Mouse (Mus musculus) hindbrain, embryonic 11.5 days (tissue): ENCODE results near the gene Ncapg2. TPM values are rescaled to one million over a fixed set of nuclear protein-coding genes. Genes with fewer than 3 reads are reported as not detected.

Source experiments
- ATAC-seq: fragments of 200-750 bp; cut with Nextera tagmentation; 2 replicates; pipeline ENCODE4 v1.8.0; 2017; ENCODE audit warnings: mild to moderate bottlenecking, moderate TSS enrichment, moderate library complexity; ENCODE audit not compliant: low FRiP score
- DNase-seq: peaks from one replicate; pipeline ENCODE4 v3.0.0-alpha.2; 2015; ENCODE audit warnings: low spot score
- H3K27ac ChIP-seq: fragments of 300-500 bp; sonication (generic); 2 replicates; pipeline ENCODE4 v1.5.1; 2014; ENCODE audit warnings: mild to moderate bottlenecking, low read depth, low read length
- H3K27me3 ChIP-seq: fragments of 300-500 bp; sonication (generic); 2 replicates; pipeline ENCODE4 v1.6.1; 2014; ENCODE audit warnings: mild to moderate bottlenecking, low read length, moderate library complexity, mixed read lengths; ENCODE audit not compliant: control insufficient read depth, insufficient read depth
- H3K36me3 ChIP-seq: fragments of 300-500 bp; sonication (generic); 2 replicates; pipeline ENCODE4 v1.6.1; 2014; ENCODE audit warnings: mild to moderate bottlenecking, low read length, moderate library complexity, mixed read lengths; ENCODE audit not compliant: control insufficient read depth, insufficient read depth
- H3K4me1 ChIP-seq: fragments of 300-500 bp; sonication (generic); replicated peaks from 2 replicates; pipeline ENCODE4 v1.6.1; 2014; ENCODE audit warnings: low read length, mixed read lengths; ENCODE audit not compliant: control insufficient read depth, insufficient read depth
- H3K4me2 ChIP-seq: fragments of 300-500 bp; sonication (generic); replicated peaks from 2 replicates; pipeline ENCODE4 v1.6.1; 2014; ENCODE audit warnings: mild to moderate bottlenecking, low read depth, low read length
- H3K4me3 ChIP-seq: fragments of 300-500 bp; sonication (generic); 2 replicates; pipeline ENCODE4 v1.5.1; 2014; ENCODE audit warnings: low read depth, low read length
- H3K9ac ChIP-seq: fragments of 300-500 bp; sonication (generic); 2 replicates; pipeline ENCODE4 v1.6.1; 2014; ENCODE audit warnings: low read depth, low read length
- H3K9me3 ChIP-seq: fragments of 300-500 bp; sonication (generic); 2 replicates; pipeline ENCODE4 v1.6.1; 2016; ENCODE audit warnings: low read length; ENCODE audit not compliant: control insufficient read depth
- WGBS: fragments of 180-500 bp; shearing (Covaris S2); extraction: QIAGEN DNeasy Blood & Tissue Kit; methylation state at CpG from one replicate; pipeline ENCODE4 v1.1.7; 2014; 5-methylcytosine and 5-hydroxymethylcytosine counted together
- polyA plus RNA-seq: library from polyadenylated mRNA; unstranded; fragments of >200 nt; fragmentation: Nextera tagmentation; extraction: Ambion mirVana; gene quantifications from 2 replicates; pipeline ENCODE4 v1.2.1, GENCODE M21; 2014

Gene Ncapg2
- polyA plus RNA-seq, 1 experiment from 2014 or later = 36.0 TPM

GRCm38 (mm10) chr12:116468348-116468747 is 63.1 kb downstream of the Ncapg2 start:
- WGBS = 86% methylated on average over 1 of the region's 1 CpGs
- no peaks in the 10 kb centered on the region for H3K4me1 ChIP-seq
- DNase-seq (no peak), ATAC-seq (no peak)
- no peaks in the 10 kb centered on the region for H3K36me3 ChIP-seq
- no peaks in the 10 kb centered on the region for H3K9me3 ChIP-seq
- H3K27me3 ChIP-seq = no peaks in the 10 kb centered on the region
- H3K4me3 ChIP-seq = no peak overlapping the region
- no peak overlapping the region for H3K27ac ChIP-seq
- no peak overlapping the region for H3K9ac ChIP-seq
- no peak overlapping the region for H3K4me2 ChIP-seq

GRCm38 (mm10) chr12:116469096-116469495 is 63.9 kb downstream of the Ncapg2 start:
- no peak for ATAC-seq
- 86% methylated on average over 3 of the region's 3 CpGs for WGBS

GRCm38 (mm10) chr12:116473264-116473663 is 68.1 kb downstream of the Ncapg2 start:
- Histone ChIP-seq H3K9ac (no peak overlapping the region), H3K27me3 (no peaks in the 10 kb centered on the region), H3K4me3 (no peak overlapping the region), H3K4me1 (no peaks in the 10 kb centered on the region), H3K9me3 (no peaks in the 10 kb centered on the region), H3K27ac (no peak overlapping the region), H3K36me3 (no peaks in the 10 kb centered on the region), H3K4me2 (no peak overlapping the region)
- WGBS = 78% methylated on average over 2 of the region's 2 CpGs
- no peak for ATAC-seq
- no peak for DNase-seq

More at GRCm38 (mm10) chr12:116469096-116469495, 63.9 kb downstream of the Ncapg2 start:
- no peaks in the 10 kb centered on the region for H3K4me1 ChIP-seq
- no peaks in the 10 kb centered on the region for H3K36me3 ChIP-seq
- no peaks in the 10 kb centered on the region for H3K9me3 ChIP-seq
- H3K27ac ChIP-seq = no peak overlapping the region
- H3K4me3 ChIP-seq = no peak overlapping the region
- no peak overlapping the region for H3K4me2 ChIP-seq
- DNase-seq = no peak
- no peak overlapping the region for H3K9ac ChIP-seq
- no peaks in the 10 kb centered on the region for H3K27me3 ChIP-seq

- no peak overlapping the region for H3K9ac ChIP-seq
- H3K27me3 ChIP-seq = no peaks in the 10 kb centered on the region
- no peak overlapping the region for H3K4me2 ChIP-seq
- no peaks in the 10 kb centered on the region for H3K9me3 ChIP-seq
- no peak overlapping the region for H3K4me3 ChIP-seq
- H3K36me3 ChIP-seq = no peaks in the 10 kb centered on the region
- no peaks in the 10 kb centered on the region for H3K4me1 ChIP-seq
- DNase-seq = no peak
- no peak for ATAC-seq
- H3K27ac ChIP-seq = no peak overlapping the region
Observed at GRCm38 (mm10) chr12:116473761-116474160, 68.6 kb downstream of the Ncapg2 start.

- Histone ChIP-seq H3K36me3 (no peaks in the 10 kb centered on the region), H3K9me3 (no peaks in the 10 kb centered on the region), H3K27me3 (no peaks in the 10 kb centered on the region), H3K9ac (no peak overlapping the region), H3K4me1 (no peaks in the 10 kb centered on the region), H3K4me2 (no peak overlapping the region), H3K4me3 (no peak overlapping the region), H3K27ac (no peak overlapping the region)
- no peak for ATAC-seq
- WGBS = 84% methylated on average over 3 of the region's 3 CpGs
- no peak for DNase-seq
Observed at GRCm38 (mm10) chr12:116474676-116475075, 69.5 kb downstream of the Ncapg2 start.

- Histone ChIP-seq H3K27me3 (no peaks in the 10 kb centered on the region), H3K4me3 (no peak overlapping the region), H3K4me2 (no peak overlapping the region), H3K9me3 (no peaks in the 10 kb centered on the region), H3K27ac (no peak overlapping the region), H3K9ac (no peak overlapping the region), H3K36me3 (no peaks in the 10 kb centered on the region), H3K4me1 (no peaks in the 10 kb centered on the region)
- 71% methylated on average over 1 of the region's 1 CpGs for WGBS
- DNase-seq (no peak), ATAC-seq (no peak)
Observed at GRCm38 (mm10) chr12:116478771-116479170, 73.6 kb downstream of the Ncapg2 start.

- WGBS = 88% methylated on average over 1 of the region's 1 CpGs
- Histone ChIP-seq H3K4me1 (no peaks in the 10 kb centered on the region), H3K4me3 (no peak overlapping the region), H3K27ac (no peak overlapping the region), H3K27me3 (peaks cover 5% of the 10 kb centered on the region; the same call in 1 of the 2 replicates), H3K9me3 (no peaks in the 10 kb centered on the region), H3K4me2 (no peak overlapping the region), H3K36me3 (no peaks in the 10 kb centered on the region), H3K9ac (no peak overlapping the region)
- no peak for DNase-seq
- ATAC-seq = no peak
Observed at GRCm38 (mm10) chr12:116481921-116482320, 76.7 kb downstream of the Ncapg2 start.

- Histone ChIP-seq H3K27me3 (peaks cover 5% of the 10 kb centered on the region; the same call in 1 of the 2 replicates), H3K9ac (no peak overlapping the region), H3K9me3 (no peaks in the 10 kb centered on the region), H3K27ac (no peak overlapping the region), H3K4me3 (no peak overlapping the region), H3K4me2 (no peak overlapping the region), H3K4me1 (no peaks in the 10 kb centered on the region), H3K36me3 (no peaks in the 10 kb centered on the region)
- WGBS = 59% methylated on average over 2 of the region's 2 CpGs
- ATAC-seq (no peak), DNase-seq (no peak)
Observed at GRCm38 (mm10) chr12:116483581-116483980, 78.4 kb downstream of the Ncapg2 start.

GRCm38 (mm10) chr12:116484991-116485390 is 79.8 kb downstream of the Ncapg2 start:
- DNase-seq = no peak
- Histone ChIP-seq H3K9ac (no peak overlapping the region), H3K9me3 (no peaks in the 10 kb centered on the region), H3K27me3 (peaks cover 5% of the 10 kb centered on the region; the same call in 1 of the 2 replicates), H3K4me1 (no peaks in the 10 kb centered on the region), H3K27ac (no peak overlapping the region), H3K36me3 (no peaks in the 10 kb centered on the region), H3K4me3 (peak overlapping the region; percentile 72; the same call in 1 of the 2 replicates), H3K4me2 (peak overlapping the region; percentile 96; the same call in 1 of the 2 replicates)
- peak; percentile 26 for ATAC-seq
- 77% methylated on average over 8 of the region's 8 CpGs for WGBS
